Mouse (Mus musculus): ENCODE measurements around the gene Jmy. TPM values are rescaled to one million over a fixed set of nuclear protein-coding genes. Genes with fewer than 3 reads are reported as not detected.

Jmy gene
- total and polyA plus RNA-seq, 2 experiments from 2014 or later, result 9.0 to 29.7 TPM

DNA sequence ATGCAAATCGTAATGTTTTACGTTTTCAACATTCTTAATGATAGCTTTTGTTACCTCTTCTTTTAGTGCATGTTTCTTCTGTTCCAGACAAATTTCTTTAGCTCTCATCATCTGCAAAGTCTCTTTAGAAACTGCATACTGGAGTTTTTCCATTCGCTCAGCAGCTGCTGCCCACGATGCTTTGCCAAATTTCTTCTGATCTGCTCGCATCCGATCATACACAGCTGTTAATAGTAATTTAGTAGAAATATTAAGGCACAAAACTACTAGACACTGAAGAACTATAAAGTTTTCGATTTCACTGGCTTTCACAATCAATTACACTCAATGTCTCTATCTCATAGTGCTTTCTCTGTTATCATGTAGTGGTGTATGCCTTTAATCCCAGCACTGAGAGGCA is 40.0 kb downstream of the Jmy start:
- H3K9me3 ChIP-seq (ENCODE audit: low read length), result no peaks in the 10 kb centered on the region
- H3K4me2 ChIP-seq (ENCODE audit: low read depth), result no peak overlapping the region
- no peak overlapping the region for H3K27ac ChIP-seq (ENCODE audit: low read depth, low read length)
- peaks cover 6% of the 10 kb centered on the region; the same call in 1 of the 2 replicates for H3K36me3 ChIP-seq (ENCODE audit: insufficient read depth)
- TF ChIP-seq CTCF (IDR thresholded peaks at IDR 0.05; ENCODE audit: low read depth), result no peak
- no peak overlapping the region for H3K9ac ChIP-seq
- DNase-seq (peak; percentile 16), ATAC-seq (no peak)
- WGBS, result 75% methylated on average over 7 of the region's 7 CpGs
- no peaks in the 10 kb centered on the region for H3K4me1 ChIP-seq (ENCODE audit: insufficient read depth)
- H3K4me3 ChIP-seq (ENCODE audit: low read depth, low read length), result no peak overlapping the region
- H3K27me3 ChIP-seq (ENCODE audit: insufficient read depth, low read length), result no peaks in the 10 kb centered on the region

DNA sequence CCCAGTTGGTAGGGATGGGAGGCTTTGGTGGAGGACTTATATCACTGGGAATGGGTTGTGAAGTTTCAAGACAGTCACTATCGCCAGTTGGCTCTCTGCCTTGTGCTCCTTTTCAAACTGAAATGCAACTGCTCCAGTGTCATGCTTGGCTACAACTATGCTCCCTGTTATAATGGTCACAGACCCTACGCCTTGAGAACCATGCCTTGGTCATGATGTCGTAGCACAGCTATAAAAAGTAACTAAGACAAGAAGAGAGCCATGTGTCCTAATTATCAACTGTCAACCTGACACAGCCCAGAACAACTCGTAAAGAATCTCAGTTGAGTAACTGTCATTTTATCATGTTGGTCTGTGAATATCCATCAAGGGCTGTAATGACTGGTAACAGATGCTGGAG is 41.0 kb downstream of the Jmy start:
- DNase-seq, result no peak
- H3K36me3 ChIP-seq (ENCODE audit: insufficient read depth), result peaks cover 10% of the 10 kb centered on the region; the same call in 1 of the 2 replicates
- TF ChIP-seq CTCF (IDR thresholded peaks at IDR 0.05; ENCODE audit: low read depth), result no peak
- no peaks in the 10 kb centered on the region for H3K4me1 ChIP-seq (ENCODE audit: insufficient read depth)
- 81% methylated on average over 4 of the region's 4 CpGs for WGBS
- H3K4me2 ChIP-seq (ENCODE audit: low read depth), result no peak overlapping the region
- no peak overlapping the region for H3K9ac ChIP-seq
- ATAC-seq, result no peak
- H3K27me3 ChIP-seq (ENCODE audit: insufficient read depth, low read length), result no peaks in the 10 kb centered on the region
- no peaks in the 10 kb centered on the region for H3K9me3 ChIP-seq (ENCODE audit: low read length)
- no peak overlapping the region for H3K27ac ChIP-seq (ENCODE audit: low read depth, low read length)
- H3K4me3 ChIP-seq (ENCODE audit: low read depth, low read length), result no peak overlapping the region

DNA sequence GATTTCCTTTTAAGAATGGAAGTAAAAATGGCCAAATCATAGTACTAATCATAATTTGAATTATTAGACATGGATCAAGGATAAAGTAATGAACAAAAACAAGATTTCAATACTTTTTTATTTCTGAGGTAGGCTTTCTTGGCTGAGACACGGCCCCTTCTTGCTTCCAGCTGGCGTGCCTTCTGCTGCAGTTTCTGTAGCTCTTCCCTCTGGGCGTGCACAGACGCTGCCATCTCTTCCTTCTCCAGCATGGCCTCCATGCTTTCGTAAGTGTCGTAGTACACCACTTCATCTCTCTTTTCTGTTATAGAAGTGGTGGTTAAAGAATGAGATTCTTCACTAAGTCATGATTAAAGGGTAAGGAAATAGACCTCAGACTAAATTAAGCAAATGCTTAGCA is 46.3 kb downstream of the Jmy start:
- no peak for TF ChIP-seq CTCF (IDR thresholded peaks at IDR 0.05; ENCODE audit: low read depth)
- WGBS, result 70% methylated on average over 6 of the region's 6 CpGs
- Histone ChIP-seq H3K27me3 (ENCODE audit: insufficient read depth, low read length) (no peaks in the 10 kb centered on the region), H3K27ac (ENCODE audit: low read depth, low read length) (peak overlapping the region; percentile 31; the same call in 1 of the 2 replicates), H3K9ac (no peak overlapping the region), H3K4me3 (ENCODE audit: low read depth, low read length) (no peak overlapping the region), H3K4me1 (ENCODE audit: insufficient read depth) (no peaks in the 10 kb centered on the region), H3K4me2 (ENCODE audit: low read depth) (no peak overlapping the region), H3K9me3 (ENCODE audit: low read length) (no peaks in the 10 kb centered on the region), H3K36me3 (ENCODE audit: insufficient read depth) (peaks cover 16% of the 10 kb centered on the region)
- ATAC-seq, result peak; percentile 83
- DNase-seq, result peak; percentile 78

DNA sequence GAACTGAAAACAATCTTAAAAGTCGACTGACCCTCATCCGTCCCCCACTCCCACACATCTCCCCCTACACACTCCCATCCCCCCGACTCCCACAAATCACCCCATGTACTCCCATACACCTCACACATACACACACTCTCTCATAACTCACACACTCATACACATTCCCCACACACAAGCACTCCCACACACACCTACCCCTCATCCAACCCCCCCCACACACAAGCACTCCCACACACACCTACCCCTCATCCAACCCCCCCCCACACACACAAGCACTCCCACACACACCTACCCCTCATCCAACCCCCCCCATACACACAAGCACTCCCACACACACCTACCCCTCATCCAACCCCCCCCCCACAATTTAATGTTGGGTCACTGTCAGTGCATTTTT is 59.4 kb downstream of the Jmy start:
- TF ChIP-seq CTCF (IDR thresholded peaks at IDR 0.05; ENCODE audit: low read depth), result no peak
- Histone ChIP-seq H3K27ac (ENCODE audit: low read depth, low read length) (no peak overlapping the region), H3K4me3 (ENCODE audit: low read depth, low read length) (no peak overlapping the region), H3K9me3 (ENCODE audit: low read length) (no peaks in the 10 kb centered on the region), H3K27me3 (ENCODE audit: insufficient read depth, low read length) (no peaks in the 10 kb centered on the region), H3K36me3 (ENCODE audit: insufficient read depth) (peaks cover 10% of the 10 kb centered on the region), H3K9ac (no peak overlapping the region), H3K4me1 (ENCODE audit: insufficient read depth) (no peaks in the 10 kb centered on the region), H3K4me2 (ENCODE audit: low read depth) (no peak overlapping the region)
- 100% methylated on average over 3 of the region's 3 CpGs for WGBS
- ATAC-seq, result peak; percentile 47; the same call in 1 of the 2 replicates
- no peak for DNase-seq

DNA sequence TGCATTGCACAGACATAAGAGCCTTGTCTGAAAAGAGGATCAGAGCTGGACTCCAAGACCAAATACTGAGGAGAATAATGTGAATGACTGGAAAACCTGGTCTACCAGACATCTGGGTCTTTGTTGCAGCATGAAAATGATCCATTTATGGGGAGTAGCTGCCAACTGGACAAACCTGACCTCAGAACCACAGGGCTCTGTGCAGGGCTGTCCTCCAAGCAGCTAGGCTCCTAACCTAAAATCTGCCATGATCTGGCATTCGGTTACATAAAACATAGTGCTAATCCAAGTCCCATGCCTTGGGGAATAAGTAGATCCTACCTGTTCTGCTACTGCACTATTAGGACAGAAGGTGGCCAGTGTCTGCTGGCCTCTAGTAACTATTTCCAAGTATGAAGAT is 70.4 kb downstream of the Jmy start:
- Histone ChIP-seq H3K27me3 (ENCODE audit: insufficient read depth, low read length) (no peaks in the 10 kb centered on the region), H3K9ac (no peak overlapping the region), H3K4me3 (ENCODE audit: low read depth, low read length) (no peak overlapping the region), H3K4me1 (ENCODE audit: insufficient read depth) (no peaks in the 10 kb centered on the region), H3K36me3 (ENCODE audit: insufficient read depth) (no peaks in the 10 kb centered on the region; the same call in 1 of the 2 replicates), H3K9me3 (ENCODE audit: low read length) (no peaks in the 10 kb centered on the region), H3K27ac (ENCODE audit: low read depth, low read length) (no peak overlapping the region), H3K4me2 (ENCODE audit: low read depth) (no peak overlapping the region)
- WGBS, result 98% methylated on average over 1 of the region's 1 CpGs
- no peak for ATAC-seq
- TF ChIP-seq CTCF (IDR thresholded peaks at IDR 0.05; ENCODE audit: low read depth), result no peak
- no peak for DNase-seq

DNA sequence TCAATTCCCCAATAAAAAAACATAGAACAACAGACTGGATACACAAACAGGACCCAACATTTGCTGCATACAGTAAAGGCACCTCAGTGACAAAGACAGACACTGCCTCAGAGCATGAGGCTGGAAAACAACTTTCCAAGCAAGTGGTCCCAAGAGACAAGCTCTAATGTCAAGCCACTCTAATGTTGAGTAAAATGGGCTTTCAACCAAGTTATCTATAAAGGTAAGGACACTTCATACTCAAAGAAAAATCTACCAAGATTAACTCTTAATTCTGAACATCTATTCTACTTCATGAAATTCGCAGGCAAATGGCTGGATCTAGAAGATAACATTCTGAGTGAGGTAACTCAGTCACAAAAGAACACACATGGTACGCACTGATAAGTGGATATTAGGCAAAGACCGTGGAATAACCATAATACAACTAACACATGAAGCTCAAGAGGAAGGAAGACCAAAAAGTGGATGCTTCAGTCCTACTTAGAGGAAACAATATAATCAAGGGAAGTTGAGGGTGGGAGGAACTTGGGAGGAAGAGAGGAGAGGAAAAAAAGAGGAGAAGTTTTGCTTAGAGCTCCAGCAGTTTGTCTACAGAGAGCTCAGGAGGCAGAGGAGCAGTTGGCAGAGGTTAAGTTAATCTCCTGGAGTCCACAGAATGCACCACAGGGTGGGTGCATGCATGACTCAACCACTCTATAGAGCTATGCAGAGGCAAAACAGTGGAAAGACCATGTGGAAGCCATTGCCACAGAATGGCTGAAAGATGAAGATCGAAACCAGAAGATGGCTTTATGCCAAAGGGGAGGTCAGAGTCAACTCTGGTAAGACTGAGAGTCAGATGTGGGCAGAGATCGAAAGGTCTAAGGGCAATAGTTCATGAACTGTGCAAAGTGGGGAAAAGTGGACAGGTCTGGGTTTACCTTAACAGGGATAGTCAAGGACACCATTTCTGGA is 71.4 kb downstream of the Jmy start:
- no peak for DNase-seq
- Histone ChIP-seq H3K9ac (no peak overlapping the region), H3K36me3 (ENCODE audit: insufficient read depth) (no peaks in the 10 kb centered on the region; the same call in 1 of the 2 replicates), H3K27ac (ENCODE audit: low read depth, low read length) (no peak overlapping the region), H3K4me2 (ENCODE audit: low read depth) (no peak overlapping the region), H3K9me3 (ENCODE audit: low read length) (no peaks in the 10 kb centered on the region), H3K4me3 (ENCODE audit: low read depth, low read length) (no peak overlapping the region), H3K4me1 (ENCODE audit: insufficient read depth) (no peaks in the 10 kb centered on the region), H3K27me3 (ENCODE audit: insufficient read depth, low read length) (no peaks in the 10 kb centered on the region)
- no peak for ATAC-seq
- TF ChIP-seq CTCF (IDR thresholded peaks at IDR 0.05; ENCODE audit: low read depth), result no peak
- 96% methylated on average over 5 of the region's 5 CpGs for WGBS

DNA sequence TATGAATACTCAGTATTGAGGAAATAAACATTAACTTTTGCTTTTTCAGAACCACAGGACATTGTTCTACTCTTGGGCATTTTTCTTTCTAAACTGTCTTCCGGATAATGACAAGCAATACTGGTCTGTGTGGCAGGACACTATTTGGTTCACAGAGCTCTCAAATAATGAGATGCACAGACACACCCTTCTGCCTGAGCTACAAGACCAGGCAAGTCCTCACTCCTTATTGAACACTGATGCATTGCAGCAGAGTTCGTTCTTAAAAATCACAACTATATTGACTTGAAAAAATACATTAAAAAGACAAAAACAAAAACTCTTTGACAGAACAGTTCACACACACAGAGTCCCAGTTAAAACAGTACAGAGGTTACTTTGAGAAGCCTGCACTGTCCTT is 76.4 kb downstream of the Jmy start:
- ATAC-seq (no peak), DNase-seq (no peak)
- Histone ChIP-seq H3K27ac (ENCODE audit: low read depth, low read length) (no peak overlapping the region), H3K27me3 (ENCODE audit: insufficient read depth, low read length) (no peaks in the 10 kb centered on the region), H3K4me1 (ENCODE audit: insufficient read depth) (no peaks in the 10 kb centered on the region), H3K9ac (no peak overlapping the region), H3K4me3 (ENCODE audit: low read depth, low read length) (no peak overlapping the region), H3K4me2 (ENCODE audit: low read depth) (no peak overlapping the region), H3K9me3 (ENCODE audit: low read length) (no peaks in the 10 kb centered on the region), H3K36me3 (ENCODE audit: insufficient read depth) (no peaks in the 10 kb centered on the region; the same call in 1 of the 2 replicates)
- no peak for TF ChIP-seq CTCF (IDR thresholded peaks at IDR 0.05; ENCODE audit: low read depth)
- 84% methylated on average over 2 of the region's 2 CpGs for WGBS
